Mouse (Mus musculus): ENCODE data around the gene Bicdl1. TPM values are rescaled to one million over a fixed set of nuclear protein-coding genes. Genes with fewer than 3 reads are reported as not detected.

Gene Bicdl1
- polyA plus RNA-seq (2015; fragmentation: Nextera tagmentation; extraction: Ambion mirVana), result 13.8 and 14.9 TPM in 2 replicates

DNA sequence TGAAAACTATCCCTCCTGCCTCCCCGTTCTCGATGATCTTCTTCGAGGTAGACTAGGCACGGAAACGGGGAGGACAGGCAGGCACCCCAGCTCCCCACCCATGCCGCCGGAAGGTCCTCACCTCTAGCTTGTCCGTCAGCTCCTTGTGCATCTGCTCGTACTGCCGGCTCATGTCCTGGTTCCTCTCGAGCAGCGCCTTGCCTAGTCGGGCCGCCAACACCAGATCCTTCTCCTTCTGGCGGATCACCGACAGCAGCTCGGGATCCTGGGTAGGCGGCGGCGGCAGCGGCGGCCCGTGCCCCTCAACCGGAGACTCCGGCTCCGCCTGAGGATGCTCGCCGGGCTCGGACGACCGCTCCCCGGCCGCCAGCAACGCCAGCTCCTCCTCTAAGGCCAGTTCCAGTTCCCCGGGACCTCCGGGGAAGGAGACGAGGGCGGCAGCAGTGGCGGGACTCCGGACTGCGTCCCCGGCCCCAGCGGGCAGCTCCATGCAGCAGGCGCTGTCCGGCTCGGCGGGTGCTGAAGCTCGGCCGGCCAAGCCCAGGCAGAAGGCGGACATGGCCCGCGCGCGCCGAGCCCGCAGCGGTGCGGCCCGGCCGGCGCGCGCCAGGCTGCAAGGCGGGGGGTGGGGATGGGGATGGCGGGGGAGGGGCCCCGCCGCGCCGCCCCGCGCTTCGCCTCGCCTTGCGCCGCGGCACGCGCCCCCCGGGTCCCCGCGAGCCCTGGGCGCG, at the start of gene Bicdl1:
Gene Bicdl1 (minus strand): TSS at position 621 of the 731 bp plus-strand sequence.
- Histone ChIP-seq H3K4me3 (ENCODE audit: low read length) (peak within 1 kb of the TSS; percentile 64), H3K4me2 (replicated peaks; ENCODE audit: low read depth, low read length) (peak within 1 kb of the TSS; percentile 94), H3K36me3 (ENCODE audit: insufficient read depth, low read length) (no peaks in the 10 kb centered on the region), H3K4me1 (ENCODE audit: insufficient read depth, low read length) (peaks cover 14% of the 10 kb centered on the region), H3K9ac (replicated peaks; ENCODE audit: low read length) (peak within 1 kb of the TSS; percentile 49), H3K9me3 (ENCODE audit: low read length) (0 out of 2 replicates have a peak, but pooled peaks cover 2% of the 10 kb centered on the region), H3K27me3 (ENCODE audit: insufficient read depth, low read length) (peaks cover 29% of the 10 kb centered on the region), H3K27ac (ENCODE audit: low read length) (peak within 1 kb of the TSS; percentile 58; the same call in 1 of the 2 replicates)
- peak; percentile 85 for ATAC-seq (ENCODE audit: low FRiP score, low TSS enrichment)
- 1% methylated on average over 44 of the region's 83 CpGs for WGBS

DNA sequence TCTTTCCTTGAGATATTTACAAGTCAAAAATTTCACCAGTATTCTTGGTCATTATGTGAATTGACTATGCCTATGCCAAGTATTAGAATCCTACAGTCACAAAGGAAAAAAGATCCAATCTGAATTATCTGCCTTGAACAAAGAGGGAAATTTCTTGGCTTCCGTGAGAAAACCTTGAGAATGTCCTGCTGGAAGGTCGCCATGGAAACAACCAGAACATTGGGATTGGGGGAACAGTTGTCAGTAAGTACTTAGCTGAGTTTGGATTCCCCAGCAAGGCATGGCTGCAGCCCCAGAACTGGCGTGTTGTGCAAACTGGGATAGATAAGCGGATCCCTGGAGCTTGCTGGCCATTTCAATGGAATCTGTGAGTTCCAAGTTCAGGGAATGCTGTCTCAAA, 45.5 kb upstream of the Bicdl1 start:
- no peak overlapping the region for H3K27ac ChIP-seq (ENCODE audit: low read length)
- H3K9me3 ChIP-seq (ENCODE audit: low read length), result peaks cover 5% of the 10 kb centered on the region; the same call in 1 of the 2 replicates
- no peak overlapping the region for H3K4me2 ChIP-seq (replicated peaks; ENCODE audit: low read depth, low read length)
- H3K36me3 ChIP-seq (ENCODE audit: insufficient read depth, low read length), result no peaks in the 10 kb centered on the region
- H3K9ac ChIP-seq (replicated peaks; ENCODE audit: low read length), result no peak overlapping the region
- no peak for ATAC-seq (ENCODE audit: low FRiP score, low TSS enrichment)
- H3K27me3 ChIP-seq (ENCODE audit: insufficient read depth, low read length), result no peaks in the 10 kb centered on the region
- no peaks in the 10 kb centered on the region for H3K4me1 ChIP-seq (ENCODE audit: insufficient read depth, low read length)
- 80% methylated on average over 4 of the region's 4 CpGs for WGBS
- no peak overlapping the region for H3K4me3 ChIP-seq (ENCODE audit: low read length)

DNA sequence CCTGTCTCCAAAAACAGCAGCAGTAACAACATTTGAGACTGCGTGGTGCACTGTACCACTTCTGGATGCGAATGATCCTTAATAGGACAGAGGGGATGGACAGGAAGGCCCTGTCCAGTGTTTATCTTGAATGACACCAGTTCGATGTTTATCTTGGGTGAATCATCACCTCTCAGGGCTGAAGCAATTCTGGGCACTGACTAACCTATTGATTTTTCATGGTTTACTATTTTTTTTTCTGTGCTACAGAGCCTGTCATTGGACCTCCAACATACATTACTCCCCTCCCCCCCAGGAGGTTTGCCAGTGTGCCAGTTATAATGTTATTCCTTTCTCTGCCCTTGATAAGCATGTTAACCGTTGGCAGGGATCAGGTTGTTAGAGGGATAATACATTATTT, 43.9 kb upstream of the Bicdl1 start:
- H3K27ac ChIP-seq (ENCODE audit: low read length), result no peak overlapping the region
- no peaks in the 10 kb centered on the region for H3K4me1 ChIP-seq (ENCODE audit: insufficient read depth, low read length)
- no peak overlapping the region for H3K4me2 ChIP-seq (replicated peaks; ENCODE audit: low read depth, low read length)
- no peak for ATAC-seq (ENCODE audit: low FRiP score, low TSS enrichment)
- 72% methylated on average over 4 of the region's 4 CpGs for WGBS
- no peaks in the 10 kb centered on the region for H3K27me3 ChIP-seq (ENCODE audit: insufficient read depth, low read length)
- H3K4me3 ChIP-seq (ENCODE audit: low read length), result no peak overlapping the region
- no peaks in the 10 kb centered on the region for H3K36me3 ChIP-seq (ENCODE audit: insufficient read depth, low read length)
- H3K9ac ChIP-seq (replicated peaks; ENCODE audit: low read length), result no peak overlapping the region
- H3K9me3 ChIP-seq (ENCODE audit: low read length), result no peaks in the 10 kb centered on the region

DNA sequence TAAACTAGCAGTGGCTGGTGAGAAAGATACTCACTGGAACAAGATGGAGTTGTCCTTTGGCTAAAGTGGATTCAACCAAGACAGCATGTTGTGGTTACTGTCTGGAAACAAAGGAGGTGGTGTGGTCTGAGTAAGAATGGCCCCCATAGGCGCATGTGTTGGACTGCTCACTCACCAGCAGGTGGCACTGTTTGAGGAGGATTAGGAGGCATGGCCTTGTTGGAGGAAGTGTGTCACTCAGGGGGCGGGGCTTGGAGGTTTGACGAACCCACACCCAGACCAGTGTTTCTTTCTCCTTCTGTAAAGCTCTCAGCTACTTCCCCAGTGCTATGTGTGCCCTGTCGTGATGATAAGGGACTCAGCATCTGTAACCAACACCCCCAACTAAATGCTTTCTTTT, 38.6 kb upstream of the Bicdl1 start:
- Histone ChIP-seq H3K27me3 (ENCODE audit: insufficient read depth, low read length) (no peaks in the 10 kb centered on the region), H3K9me3 (ENCODE audit: low read length) (peaks cover 5% of the 10 kb centered on the region; the same call in 1 of the 2 replicates), H3K36me3 (ENCODE audit: insufficient read depth, low read length) (no peaks in the 10 kb centered on the region), H3K27ac (ENCODE audit: low read length) (no peak overlapping the region; the same call in 1 of the 2 replicates), H3K9ac (replicated peaks; ENCODE audit: low read length) (no peak overlapping the region), H3K4me2 (replicated peaks; ENCODE audit: low read depth, low read length) (no peak overlapping the region), H3K4me3 (ENCODE audit: low read length) (no peak overlapping the region), H3K4me1 (ENCODE audit: insufficient read depth, low read length) (no peaks in the 10 kb centered on the region)
- WGBS, result 85% methylated on average over 4 of the region's 4 CpGs
- ATAC-seq (ENCODE audit: low FRiP score, low TSS enrichment), result no peak

DNA sequence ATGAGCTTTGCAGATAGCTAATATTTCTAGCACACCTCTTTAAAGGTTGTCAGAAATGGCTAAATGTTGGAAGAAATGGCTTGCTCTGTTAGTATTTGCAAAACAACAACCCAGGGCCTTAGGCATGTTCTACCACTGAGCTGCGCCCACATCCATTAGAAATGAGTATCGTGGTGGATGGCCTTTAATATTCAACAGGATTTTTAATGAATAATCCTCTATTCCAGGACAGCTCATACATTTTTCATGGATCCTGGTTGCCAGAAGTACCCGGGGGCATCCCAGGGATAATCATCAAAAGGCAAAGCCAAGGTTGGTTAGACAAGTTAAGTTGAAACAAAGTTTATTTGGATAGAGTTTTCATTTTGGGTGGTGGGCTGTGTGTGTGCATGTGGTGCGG, 37.7 kb upstream of the Bicdl1 start:
- Histone ChIP-seq H3K4me1 (ENCODE audit: insufficient read depth, low read length) (no peaks in the 10 kb centered on the region), H3K9me3 (ENCODE audit: low read length) (peaks cover 5% of the 10 kb centered on the region; the same call in 1 of the 2 replicates), H3K9ac (replicated peaks; ENCODE audit: low read length) (no peak overlapping the region), H3K27ac (ENCODE audit: low read length) (peak overlapping the region; percentile 25; the same call in 1 of the 2 replicates), H3K4me3 (ENCODE audit: low read length) (no peak overlapping the region), H3K36me3 (ENCODE audit: insufficient read depth, low read length) (no peaks in the 10 kb centered on the region), H3K27me3 (ENCODE audit: insufficient read depth, low read length) (no peaks in the 10 kb centered on the region), H3K4me2 (replicated peaks; ENCODE audit: low read depth, low read length) (no peak overlapping the region)
- WGBS, result 77% methylated on average over 4 of the region's 4 CpGs
- no peak for ATAC-seq (ENCODE audit: low FRiP score, low TSS enrichment)

DNA sequence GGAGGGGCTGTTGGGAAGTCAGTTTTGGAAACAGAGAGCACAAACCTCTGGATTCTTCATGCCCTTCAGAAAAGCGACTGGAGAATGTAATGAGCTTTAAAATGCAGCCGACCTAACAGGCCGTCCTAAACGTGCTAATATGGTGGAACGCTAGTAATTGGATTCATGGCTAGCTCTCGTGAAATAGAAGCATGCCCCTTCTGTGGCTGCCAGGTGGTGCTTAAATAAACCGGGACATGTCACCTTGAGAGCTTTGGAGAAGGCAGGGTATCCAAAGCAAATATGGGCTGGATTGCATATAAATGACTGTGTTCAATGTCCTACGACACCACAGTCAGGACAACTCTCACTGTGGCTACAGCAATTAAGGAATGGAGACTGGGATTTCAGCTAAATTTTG, 35.4 kb upstream of the Bicdl1 start:
- Histone ChIP-seq H3K9me3 (ENCODE audit: low read length) (peaks cover 5% of the 10 kb centered on the region; the same call in 1 of the 2 replicates), H3K36me3 (ENCODE audit: insufficient read depth, low read length) (no peaks in the 10 kb centered on the region), H3K27me3 (ENCODE audit: insufficient read depth, low read length) (no peaks in the 10 kb centered on the region), H3K27ac (ENCODE audit: low read length) (no peak overlapping the region), H3K4me2 (replicated peaks; ENCODE audit: low read depth, low read length) (no peak overlapping the region), H3K4me3 (ENCODE audit: low read length) (no peak overlapping the region), H3K4me1 (ENCODE audit: insufficient read depth, low read length) (no peaks in the 10 kb centered on the region), H3K9ac (replicated peaks; ENCODE audit: low read length) (no peak overlapping the region)
- 62% methylated on average over 8 of the region's 8 CpGs for WGBS
- ATAC-seq (ENCODE audit: low FRiP score, low TSS enrichment), result no peak

DNA sequence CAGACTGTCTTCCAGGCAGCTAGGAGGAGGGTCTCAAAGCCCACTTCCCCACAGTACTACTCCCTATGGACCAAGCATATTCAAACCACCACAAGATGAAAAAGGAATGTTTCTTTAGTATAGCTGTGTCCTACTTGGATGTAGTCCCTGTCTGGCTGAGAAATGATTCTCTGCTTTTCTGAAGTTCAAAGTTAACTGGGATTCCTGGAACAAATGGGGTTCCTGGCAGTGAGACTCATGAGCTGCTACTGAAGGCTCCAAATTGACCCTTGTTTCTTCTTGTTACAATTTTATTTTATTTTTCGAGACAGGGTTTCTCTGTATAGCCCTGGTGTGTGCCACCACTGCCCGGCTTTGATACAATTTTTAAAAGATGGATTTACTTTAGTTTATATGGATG, 32.6 kb upstream of the Bicdl1 start:
- Histone ChIP-seq H3K4me2 (replicated peaks; ENCODE audit: low read depth, low read length) (no peak overlapping the region), H3K9me3 (ENCODE audit: low read length) (no peaks in the 10 kb centered on the region), H3K27ac (ENCODE audit: low read length) (no peak overlapping the region), H3K4me3 (ENCODE audit: low read length) (no peak overlapping the region), H3K36me3 (ENCODE audit: insufficient read depth, low read length) (no peaks in the 10 kb centered on the region), H3K27me3 (ENCODE audit: insufficient read depth, low read length) (no peaks in the 10 kb centered on the region), H3K9ac (replicated peaks; ENCODE audit: low read length) (no peak overlapping the region), H3K4me1 (ENCODE audit: insufficient read depth, low read length) (no peaks in the 10 kb centered on the region)
- ATAC-seq (ENCODE audit: low FRiP score, low TSS enrichment), result no peak
- 86% methylated on average over 2 of the region's 2 CpGs for WGBS

DNA sequence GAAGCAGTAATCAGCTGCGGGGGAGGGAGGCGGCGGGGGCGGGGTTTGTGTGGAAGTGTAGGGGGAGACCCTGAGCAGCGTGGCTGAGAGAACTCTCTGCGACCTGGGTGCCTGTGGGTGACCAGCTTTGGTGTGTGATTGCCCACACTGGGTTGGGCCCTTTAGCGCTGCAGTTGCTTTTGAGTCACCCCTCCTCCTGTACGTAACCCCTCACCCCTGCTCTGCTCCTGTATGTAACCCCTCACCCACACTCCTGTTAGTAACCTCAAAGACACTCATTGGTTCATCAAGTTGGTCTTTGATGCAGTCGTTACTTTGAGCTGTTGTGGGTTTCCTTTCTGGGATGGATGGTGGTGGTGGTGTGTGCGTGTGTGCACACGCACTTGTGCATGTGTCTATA, 29.5 kb upstream of the Bicdl1 start:
- WGBS, result 68% methylated on average over 11 of the region's 11 CpGs
- peaks cover 5% of the 10 kb centered on the region; the same call in 1 of the 2 replicates for H3K4me1 ChIP-seq (ENCODE audit: insufficient read depth, low read length)
- H3K27ac ChIP-seq (ENCODE audit: low read length), result no peak overlapping the region
- H3K4me3 ChIP-seq (ENCODE audit: low read length), result no peak overlapping the region
- no peaks in the 10 kb centered on the region for H3K27me3 ChIP-seq (ENCODE audit: insufficient read depth, low read length)
- H3K9me3 ChIP-seq (ENCODE audit: low read length), result no peaks in the 10 kb centered on the region
- H3K9ac ChIP-seq (replicated peaks; ENCODE audit: low read length), result no peak overlapping the region
- no peaks in the 10 kb centered on the region for H3K36me3 ChIP-seq (ENCODE audit: insufficient read depth, low read length)
- no peak overlapping the region for H3K4me2 ChIP-seq (replicated peaks; ENCODE audit: low read depth, low read length)
- ATAC-seq (ENCODE audit: low FRiP score, low TSS enrichment), result no peak

DNA sequence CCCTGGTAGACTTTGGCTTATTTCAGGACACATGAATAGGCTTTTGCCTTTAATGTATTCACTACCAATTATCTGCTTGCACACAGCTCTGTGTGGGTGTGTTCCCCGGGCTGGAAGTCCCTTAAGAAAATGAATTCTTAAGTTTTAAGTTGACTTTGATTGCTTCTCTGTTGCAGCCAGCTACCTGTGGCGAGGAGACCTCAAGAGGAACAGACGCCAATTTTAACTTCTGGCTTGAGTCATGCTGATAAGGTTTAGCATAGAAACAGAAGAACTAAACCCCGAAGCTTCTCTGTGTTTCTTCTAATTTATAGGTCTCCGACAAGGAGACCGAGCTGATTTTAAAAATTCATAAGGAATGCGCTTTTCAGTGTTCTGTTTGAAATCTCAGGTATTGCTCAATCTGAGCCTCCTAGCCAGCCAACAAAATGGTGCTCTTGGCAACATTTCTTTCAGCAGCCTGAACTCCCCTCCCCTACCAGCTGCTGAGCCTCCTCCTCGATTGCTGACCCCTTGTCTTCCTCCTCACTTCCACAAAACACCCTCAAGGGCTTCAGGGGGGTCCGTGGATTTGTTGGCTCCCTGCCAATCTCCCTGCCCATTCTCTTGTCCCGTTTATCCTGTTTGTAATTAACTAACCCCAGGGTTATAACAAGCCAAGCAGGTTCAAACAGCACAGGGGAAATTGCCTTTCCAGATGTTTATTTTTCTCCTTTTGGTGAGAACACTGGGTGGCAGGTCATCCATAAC, 27.2 kb upstream of the Bicdl1 start:
- no peaks in the 10 kb centered on the region for H3K9me3 ChIP-seq (ENCODE audit: low read length)
- H3K36me3 ChIP-seq (ENCODE audit: insufficient read depth, low read length), result no peaks in the 10 kb centered on the region
- H3K9ac ChIP-seq (replicated peaks; ENCODE audit: low read length), result no peak overlapping the region
- no peak overlapping the region for H3K4me2 ChIP-seq (replicated peaks; ENCODE audit: low read depth, low read length)
- no peaks in the 10 kb centered on the region for H3K27me3 ChIP-seq (ENCODE audit: insufficient read depth, low read length)
- 45% methylated on average over 10 of the region's 10 CpGs for WGBS
- H3K27ac ChIP-seq (ENCODE audit: low read length), result peak overlapping the region; percentile 32; the same call in 1 of the 2 replicates
- 0 out of 2 replicates have a peak, but pooled peaks have one; percentile 42 for ATAC-seq (ENCODE audit: low FRiP score, low TSS enrichment)
- peaks cover 5% of the 10 kb centered on the region; the same call in 1 of the 2 replicates for H3K4me1 ChIP-seq (ENCODE audit: insufficient read depth, low read length)
- H3K4me3 ChIP-seq (ENCODE audit: low read length), result no peak overlapping the region

DNA sequence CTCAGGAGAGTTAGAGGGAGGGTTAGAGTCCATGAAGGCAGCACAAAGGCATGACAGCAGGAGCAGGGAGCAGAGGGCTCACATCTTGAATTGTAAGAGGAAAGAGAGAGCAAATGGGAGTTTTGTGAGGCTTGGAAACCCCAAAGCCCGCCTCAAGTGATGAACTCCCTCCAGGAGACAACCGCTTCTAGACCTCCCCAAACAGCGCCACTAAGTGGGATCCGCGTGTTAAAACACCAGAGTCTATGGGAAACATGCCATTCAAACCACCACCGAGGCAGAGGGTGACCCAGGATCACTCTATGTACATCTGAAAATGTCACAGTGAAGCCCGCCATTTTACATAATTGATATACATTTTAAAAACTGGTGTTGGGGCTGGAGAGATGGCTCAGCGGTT, 26.1 kb upstream of the Bicdl1 start:
- no peaks in the 10 kb centered on the region for H3K27me3 ChIP-seq (ENCODE audit: insufficient read depth, low read length)
- no peaks in the 10 kb centered on the region for H3K9me3 ChIP-seq (ENCODE audit: low read length)
- H3K27ac ChIP-seq (ENCODE audit: low read length), result no peak overlapping the region
- H3K36me3 ChIP-seq (ENCODE audit: insufficient read depth, low read length), result no peaks in the 10 kb centered on the region
- H3K4me3 ChIP-seq (ENCODE audit: low read length), result no peak overlapping the region
- no peak overlapping the region for H3K4me2 ChIP-seq (replicated peaks; ENCODE audit: low read depth, low read length)
- ATAC-seq (ENCODE audit: low FRiP score, low TSS enrichment), result no peak
- no peak overlapping the region for H3K9ac ChIP-seq (replicated peaks; ENCODE audit: low read length)
- 80% methylated on average over 8 of the region's 8 CpGs for WGBS
- peaks cover 5% of the 10 kb centered on the region; the same call in 1 of the 2 replicates for H3K4me1 ChIP-seq (ENCODE audit: insufficient read depth, low read length)
